Mouse (Mus musculus): Measurements from ENCODE around the gene Lefty1.
A peak's percentile ranks its signal among the peaks of the same experiment; 100 is the strongest.
"Not testable (repeated sequence)": the region's sequence is repeated elsewhere in the genome, so short reads cannot be mapped to it uniquely, and the experiment has no call there.

Gene Lefty1

DNA sequence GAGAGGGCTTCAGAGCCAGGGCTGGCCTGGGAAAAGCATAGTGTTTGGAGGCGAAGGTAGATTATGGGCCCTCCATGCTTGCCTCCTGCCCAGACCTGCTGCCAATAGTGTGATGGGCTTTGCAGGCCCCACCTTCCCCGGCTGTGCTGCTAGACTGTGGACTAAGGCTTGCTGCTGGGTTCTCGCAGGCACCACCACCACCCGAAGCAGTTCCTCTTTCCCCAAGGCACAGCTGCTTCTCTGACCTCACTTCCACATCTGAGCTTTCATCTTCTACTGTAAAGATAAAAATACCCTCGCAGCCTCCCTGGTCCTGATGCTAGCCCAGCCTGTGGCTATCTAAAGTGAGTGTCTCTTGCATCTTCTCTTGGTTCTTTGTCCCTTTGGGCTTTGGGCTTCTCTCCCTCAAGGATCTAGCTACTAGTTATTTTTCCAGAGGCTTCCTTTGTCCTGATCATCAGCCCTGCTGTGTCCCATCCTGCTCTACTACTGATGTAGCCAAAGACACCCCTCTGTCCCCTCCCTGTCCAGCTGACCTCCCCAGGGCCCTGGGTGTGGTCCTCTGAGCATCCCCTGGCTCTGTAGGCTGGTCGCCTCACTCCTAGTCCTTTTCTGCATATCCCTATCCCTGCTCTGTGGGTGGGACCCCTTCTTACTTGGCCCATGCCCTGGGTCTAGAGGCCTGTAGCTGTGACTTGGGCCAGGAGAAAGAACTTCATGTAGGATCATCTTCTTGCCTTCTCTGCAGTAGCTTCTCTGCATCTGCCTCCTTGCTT is 12.4 kb upstream of the Lefty1 start:
- DNase-seq (ENCODE audit: low spot score): no peak

DNA sequence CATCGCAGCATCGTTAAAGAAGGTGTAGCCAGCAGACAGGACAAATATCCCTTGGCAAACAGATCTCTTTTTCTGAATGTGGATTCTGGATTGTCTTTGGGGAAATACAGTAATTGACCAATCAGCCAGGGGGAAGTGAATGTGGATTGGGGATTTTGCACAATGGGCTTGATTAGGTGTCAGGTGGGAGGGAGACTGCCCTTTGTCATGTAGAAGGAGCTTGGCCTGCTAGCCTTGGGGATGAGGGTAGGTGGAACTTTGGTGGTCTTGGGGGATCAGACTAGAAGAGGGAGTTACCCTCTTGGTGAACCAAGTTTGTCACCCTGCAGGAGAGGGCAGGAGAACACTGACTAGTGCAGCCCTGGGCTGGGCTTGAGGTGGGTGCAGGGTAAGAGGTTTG is 10.1 kb upstream of the Lefty1 start:
- DNase-seq (ENCODE audit: low spot score): no peak

- no peak for DNase-seq (ENCODE audit: low spot score)
These were observed 8.5 kb upstream of the Lefty1 start for GRCm38 (mm10) chr1:180926286-180926685.

DNA sequence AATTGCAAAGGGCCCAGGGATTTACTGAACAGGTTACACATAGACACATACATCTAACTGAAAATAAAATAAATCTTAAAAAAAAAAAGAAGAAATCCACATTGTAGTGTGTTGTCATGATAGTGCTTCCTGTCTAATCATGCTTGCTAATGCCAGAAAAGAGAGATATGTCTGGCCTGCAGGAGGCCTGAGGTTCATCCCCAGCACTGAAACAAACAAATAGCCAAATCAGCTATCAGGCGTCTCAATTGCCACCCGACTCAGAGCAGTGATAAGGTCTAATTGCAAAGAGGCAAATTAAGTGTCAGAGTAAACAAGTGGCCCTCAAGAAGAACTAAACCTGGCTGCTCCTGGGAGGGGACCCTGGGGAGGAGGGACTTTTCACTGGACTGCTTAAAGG is 5.2 kb upstream of the Lefty1 start:
- no peak for DNase-seq (ENCODE audit: low spot score)

GRCm38 (mm10) chr1:180931106-180931505 is 3.7 kb upstream of the Lefty1 start:
- no peak for DNase-seq (ENCODE audit: low spot score)

GRCm38 (mm10) chr1:180933659-180934058 is 1.2 kb upstream of the Lefty1 start:
- no peak for DNase-seq (ENCODE audit: low spot score)

GRCm38 (mm10) chr1:180936610-180937398 is 2.0 kb downstream of the Lefty1 start:
- peak; percentile 46 for DNase-seq (ENCODE audit: low spot score)

DNA sequence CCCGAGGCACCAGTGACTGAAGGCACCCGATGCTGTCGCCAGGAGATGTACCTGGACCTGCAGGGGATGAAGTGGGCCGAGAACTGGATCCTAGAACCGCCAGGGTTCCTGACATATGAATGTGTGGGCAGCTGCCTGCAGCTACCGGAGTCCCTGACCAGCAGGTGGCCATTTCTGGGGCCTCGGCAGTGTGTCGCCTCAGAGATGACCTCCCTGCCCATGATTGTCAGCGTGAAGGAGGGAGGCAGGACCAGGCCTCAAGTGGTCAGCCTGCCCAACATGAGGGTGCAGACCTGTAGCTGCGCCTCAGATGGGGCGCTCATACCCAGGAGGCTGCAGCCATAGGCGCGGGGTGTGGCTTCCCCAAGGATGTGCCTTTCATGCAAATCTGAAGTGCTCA is 2.8 kb downstream of the Lefty1 start:
- not testable (repeated sequence) for DNase-seq (ENCODE audit: low spot score)

- not testable (repeated sequence) for DNase-seq (ENCODE audit: low spot score)
These were observed 4.0 kb downstream of the Lefty1 start for GRCm38 (mm10) chr1:180938781-180939180.

- DNase-seq (ENCODE audit: low spot score): no peak
These were observed 6.1 kb downstream of the Lefty1 start for GRCm38 (mm10) chr1:180940776-180941460.

DNA sequence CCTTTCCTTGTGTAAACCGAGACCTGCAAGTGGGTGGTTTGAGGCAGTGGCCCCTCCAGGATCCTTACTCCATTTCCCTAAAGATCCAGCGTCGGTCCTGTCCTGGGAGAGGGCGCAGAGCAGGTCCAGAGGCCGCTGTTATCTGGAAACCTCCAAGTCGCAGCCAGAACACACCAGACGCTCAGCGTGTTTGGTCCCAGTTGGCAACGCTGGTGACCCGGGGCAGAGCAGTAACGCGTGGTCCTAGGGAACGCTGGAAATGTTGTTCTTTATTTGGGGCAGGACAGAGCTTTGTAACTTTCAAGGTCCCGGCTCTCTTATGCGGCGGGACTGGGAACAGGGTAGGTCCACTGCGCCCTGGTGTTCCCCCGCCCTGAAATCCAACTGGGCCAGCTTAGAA is 6.9 kb downstream of the Lefty1 start:
- peak; percentile 17 for DNase-seq (ENCODE audit: low spot score)

DNA sequence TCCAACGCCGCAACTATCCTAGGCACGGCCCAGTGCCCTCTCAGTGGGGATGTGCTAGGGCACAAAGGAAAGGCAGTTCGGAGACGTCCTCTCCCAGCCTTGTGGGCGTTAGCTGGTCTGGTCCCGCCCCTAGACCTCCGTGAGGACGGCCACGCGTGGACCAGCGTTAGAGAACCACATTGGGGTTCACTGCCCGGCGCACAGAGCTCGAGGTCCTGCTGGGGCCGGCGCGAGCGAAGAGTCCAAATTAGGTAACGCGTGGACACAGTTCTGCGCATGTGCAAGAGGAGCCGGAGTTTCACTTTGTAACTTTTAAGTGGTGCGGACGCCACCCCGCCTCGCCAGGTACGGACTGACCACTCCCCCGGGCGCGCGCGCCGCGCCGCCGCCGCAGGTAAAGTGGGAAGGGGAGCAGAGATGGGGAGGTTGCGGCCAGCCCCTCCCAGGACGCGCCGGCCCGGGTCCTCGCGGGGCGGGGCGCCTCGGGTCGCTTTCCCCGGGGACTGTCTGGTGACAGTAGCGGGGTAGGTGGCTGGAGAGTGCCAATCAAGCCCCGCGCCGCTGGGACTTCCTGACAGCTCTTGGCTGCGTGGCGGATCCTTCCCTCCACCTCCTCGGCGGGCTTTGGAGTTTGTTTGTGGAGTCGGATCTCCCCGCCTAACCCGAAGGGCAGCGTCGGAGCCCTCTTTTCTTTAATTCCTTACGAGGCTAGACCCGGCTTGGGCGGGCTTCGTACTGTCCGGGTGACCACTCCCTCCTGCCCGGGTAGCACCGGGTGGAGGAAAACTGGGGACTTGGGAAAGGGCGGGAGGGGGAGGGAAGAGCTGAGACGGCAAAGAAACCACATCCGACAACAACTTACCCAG is 7.6 kb downstream of the Lefty1 start, which contains the start of gene Tmem63a:
Tmem63a (plus strand) TSS at position 179 of the 866 bp plus-strand sequence.
- DNase-seq (ENCODE audit: low spot score): peak; percentile 85

DNA sequence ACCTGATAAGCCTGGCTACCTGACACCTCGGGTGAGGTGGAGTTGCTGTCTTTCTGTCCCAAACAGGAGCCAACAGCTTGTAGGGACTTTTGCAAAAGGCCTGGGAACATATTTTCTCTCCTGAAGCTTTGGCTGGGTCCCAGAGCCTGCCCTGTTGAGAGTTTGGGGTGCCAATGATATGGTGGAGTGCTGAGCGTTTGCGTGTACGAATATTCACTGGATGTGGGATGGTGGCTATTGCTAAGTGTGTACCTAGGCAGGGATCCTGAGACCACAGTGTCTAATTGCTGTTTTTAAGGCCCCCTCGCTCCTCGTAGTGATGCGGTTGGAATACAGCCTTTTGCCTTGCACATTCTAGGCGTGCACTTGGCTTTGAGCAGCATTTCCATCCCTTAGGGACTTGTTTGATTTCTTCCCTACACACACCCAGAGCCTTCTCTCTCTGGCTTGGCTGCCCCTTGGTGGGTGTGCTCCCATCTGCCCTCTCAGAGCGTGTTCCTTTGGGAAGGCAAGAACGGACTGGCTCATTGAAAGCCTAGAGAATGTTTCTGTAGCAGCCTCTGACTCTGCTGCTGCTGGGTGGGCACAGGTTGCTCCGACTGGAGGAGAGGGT is 8.3 kb downstream of the Lefty1 start:
- DNase-seq (ENCODE audit: low spot score): no peak

DNA sequence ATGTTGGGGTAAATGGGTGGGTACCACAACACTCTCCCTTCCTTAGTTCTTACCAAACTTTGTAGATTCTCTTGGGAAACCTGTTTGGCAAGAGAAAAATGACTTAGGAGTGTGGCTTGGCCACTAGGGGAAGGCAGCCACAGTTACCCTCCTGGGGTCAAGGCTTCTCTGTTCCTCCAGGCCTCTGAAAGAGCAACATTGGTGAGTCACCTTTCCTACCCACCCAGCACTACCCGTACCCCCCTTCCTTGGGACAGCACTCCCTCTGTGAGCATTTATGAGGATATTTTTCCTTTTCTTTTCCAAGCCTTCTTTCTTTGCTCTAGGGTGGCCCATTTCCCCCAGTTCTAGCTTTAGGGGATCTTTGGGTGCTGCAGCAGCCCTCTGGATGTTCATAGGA is 9.1 kb downstream of the Lefty1 start:
- no peak for DNase-seq (ENCODE audit: low spot score)

DNA sequence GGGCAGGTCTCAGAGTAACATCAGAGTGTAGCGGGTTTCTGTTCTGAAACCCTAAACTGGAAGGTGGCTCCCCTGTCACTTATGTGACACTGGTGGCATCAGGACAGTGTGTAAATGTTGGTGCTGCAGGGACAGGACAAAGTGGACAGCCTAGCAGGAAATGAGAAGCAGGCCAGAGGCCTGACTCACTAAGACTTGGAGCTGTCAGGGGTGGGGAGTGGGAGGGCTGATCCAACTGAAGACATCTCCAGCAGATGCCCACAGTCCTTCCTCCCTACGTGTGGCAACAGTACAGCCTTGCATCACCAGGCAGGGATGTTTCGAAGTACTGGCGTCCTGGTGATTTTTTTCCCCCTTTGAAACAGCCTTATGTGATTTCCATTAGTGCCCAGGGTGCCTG is 9.7 kb downstream of the Lefty1 start:
- DNase-seq (ENCODE audit: low spot score): no peak

- DNase-seq (ENCODE audit: low spot score): peak; percentile 82
These were observed 10.5 kb downstream of the Lefty1 start for GRCm38 (mm10) chr1:180945001-180945980.

DNA sequence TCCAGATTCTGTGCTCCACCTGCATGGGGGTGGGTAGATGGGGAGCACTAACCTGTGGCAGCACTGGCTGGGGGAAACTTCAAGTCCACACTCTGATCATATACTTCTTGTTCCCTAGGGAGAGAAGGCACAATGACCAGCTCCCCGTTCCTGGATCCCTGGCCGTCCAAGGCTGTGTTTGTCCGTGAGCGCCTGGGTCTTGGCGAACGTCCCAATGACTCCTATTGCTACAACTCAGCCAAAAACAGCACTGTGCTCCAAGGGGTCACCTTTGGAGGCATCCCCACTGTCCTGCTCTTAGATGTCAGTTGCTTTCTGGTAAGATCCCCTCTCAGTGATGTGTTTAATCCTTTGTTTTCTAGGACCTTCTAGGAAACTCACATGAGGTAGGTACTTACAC is 11.6 kb downstream of the Lefty1 start:
- DNase-seq (ENCODE audit: low spot score): no peak

GRCm38 (mm10) chr1:180952085-180952746 is 17.4 kb downstream of the Lefty1 start:
- no peak for DNase-seq (ENCODE audit: low spot score)

- no peak for DNase-seq (ENCODE audit: low spot score)
These were observed 18.0 kb downstream of the Lefty1 start for GRCm38 (mm10) chr1:180952808-180953207.
